Mouse (Mus musculus): ENCODE data around the gene Patl2. TPM values are rescaled to one million over a fixed set of nuclear protein-coding genes. Genes with fewer than 3 reads are reported as not detected.

Gene Patl2
- polyA plus RNA-seq, 2 experiments, result 0.03 to 0.17 TPM

- no peak for TF ChIP-seq POLR2A (IDR thresholded peaks at IDR 0.05; ENCODE audit: borderline replicate concordance, extremely low read depth, insufficient read depth, insufficient read length)
- Histone ChIP-seq H3K4me2 (replicated peaks; ENCODE audit: low read depth, low read length, severe bottlenecking) (no peak overlapping the region), H3K4me3 (replicated peaks; ENCODE audit: low read length) (no peak overlapping the region), H3K27ac (replicated peaks; ENCODE audit: low read depth, low read length) (no peak overlapping the region), H3K27me3 (ENCODE audit: control insufficient read depth, insufficient read depth, low read length) (no peaks in the 10 kb centered on the region), H3K9me3 (ENCODE audit: control insufficient read depth, low read length) (no peaks in the 10 kb centered on the region), H3K36me3 (ENCODE audit: control insufficient read depth, insufficient read depth, low read length) (peaks cover 3% of the 10 kb centered on the region; the same call in 1 of the 2 replicates), H3K9ac (ENCODE audit: low read depth, low read length, severe bottlenecking) (no peak overlapping the region), H3K4me1 (ENCODE audit: control insufficient read depth, insufficient read depth, low read length) (peaks cover 9% of the 10 kb centered on the region; the same call in 1 of the 2 replicates)
- 82% methylated on average over 6 of the region's 6 CpGs for WGBS
- DNase-seq (ENCODE audit: low spot score) (no peak), ATAC-seq (ENCODE audit: low FRiP score, low read depth) (no peak)
Observed at GRCm38 (mm10) chr2:122146687-122147086, 39.3 kb downstream of the Patl2 start.

GRCm38 (mm10) chr2:122145756-122146155 lies 40.2 kb downstream of the Patl2 start:
- no peaks in the 10 kb centered on the region for H3K36me3 ChIP-seq (ENCODE audit: control insufficient read depth, insufficient read depth, low read length)
- WGBS, result 67% methylated on average over 4 of the region's 4 CpGs
- ATAC-seq (ENCODE audit: low FRiP score, low read depth), result no peak
- no peak overlapping the region for H3K4me3 ChIP-seq (replicated peaks; ENCODE audit: low read length)
- no peaks in the 10 kb centered on the region for H3K27me3 ChIP-seq (ENCODE audit: control insufficient read depth, insufficient read depth, low read length)
- no peak for DNase-seq (ENCODE audit: low spot score)
- H3K4me2 ChIP-seq (replicated peaks; ENCODE audit: low read depth, low read length, severe bottlenecking), result no peak overlapping the region
- H3K9me3 ChIP-seq (ENCODE audit: control insufficient read depth, low read length), result no peaks in the 10 kb centered on the region
- no peak overlapping the region for H3K9ac ChIP-seq (ENCODE audit: low read depth, low read length, severe bottlenecking)
- H3K4me1 ChIP-seq (ENCODE audit: control insufficient read depth, insufficient read depth, low read length), result peaks cover 9% of the 10 kb centered on the region; the same call in 1 of the 2 replicates
- TF ChIP-seq POLR2A (IDR thresholded peaks at IDR 0.05; ENCODE audit: borderline replicate concordance, extremely low read depth, insufficient read depth, insufficient read length), result no peak
- H3K27ac ChIP-seq (replicated peaks; ENCODE audit: low read depth, low read length), result no peak overlapping the region

GRCm38 (mm10) chr2:122143111-122143510 lies 42.9 kb downstream of the Patl2 start:
- WGBS, result 87% methylated on average over 3 of the region's 3 CpGs
- no peaks in the 10 kb centered on the region for H3K9me3 ChIP-seq (ENCODE audit: control insufficient read depth, low read length)
- no peak overlapping the region for H3K4me2 ChIP-seq (replicated peaks; ENCODE audit: low read depth, low read length, severe bottlenecking)
- H3K4me1 ChIP-seq (ENCODE audit: control insufficient read depth, insufficient read depth, low read length), result no peaks in the 10 kb centered on the region
- H3K9ac ChIP-seq (ENCODE audit: low read depth, low read length, severe bottlenecking), result no peak overlapping the region
- H3K27ac ChIP-seq (replicated peaks; ENCODE audit: low read depth, low read length), result no peak overlapping the region
- H3K27me3 ChIP-seq (ENCODE audit: control insufficient read depth, insufficient read depth, low read length), result no peaks in the 10 kb centered on the region
- no peak for ATAC-seq (ENCODE audit: low FRiP score, low read depth)
- DNase-seq (ENCODE audit: low spot score), result no peak
- TF ChIP-seq POLR2A (IDR thresholded peaks at IDR 0.05; ENCODE audit: borderline replicate concordance, extremely low read depth, insufficient read depth, insufficient read length), result no peak
- H3K4me3 ChIP-seq (replicated peaks; ENCODE audit: low read length), result no peak overlapping the region
- no peaks in the 10 kb centered on the region for H3K36me3 ChIP-seq (ENCODE audit: control insufficient read depth, insufficient read depth, low read length)

- no peak for TF ChIP-seq POLR2A (IDR thresholded peaks at IDR 0.05; ENCODE audit: borderline replicate concordance, extremely low read depth, insufficient read depth, insufficient read length)
- ATAC-seq (ENCODE audit: low FRiP score, low read depth) (no peak), DNase-seq (ENCODE audit: low spot score) (no peak)
- no peaks in the 10 kb centered on the region for H3K36me3 ChIP-seq (ENCODE audit: control insufficient read depth, insufficient read depth, low read length)
- no peaks in the 10 kb centered on the region for H3K9me3 ChIP-seq (ENCODE audit: control insufficient read depth, low read length)
- no peak overlapping the region for H3K27ac ChIP-seq (replicated peaks; ENCODE audit: low read depth, low read length)
- H3K4me1 ChIP-seq (ENCODE audit: control insufficient read depth, insufficient read depth, low read length), result no peaks in the 10 kb centered on the region
- H3K4me2 ChIP-seq (replicated peaks; ENCODE audit: low read depth, low read length, severe bottlenecking), result no peak overlapping the region
- no peak overlapping the region for H3K4me3 ChIP-seq (replicated peaks; ENCODE audit: low read length)
- 75% methylated on average over 5 of the region's 5 CpGs for WGBS
- H3K9ac ChIP-seq (ENCODE audit: low read depth, low read length, severe bottlenecking), result no peak overlapping the region
- no peaks in the 10 kb centered on the region for H3K27me3 ChIP-seq (ENCODE audit: control insufficient read depth, insufficient read depth, low read length)
Observed at GRCm38 (mm10) chr2:122141332-122141967, 44.5 kb downstream of the Patl2 start.

GRCm38 (mm10) chr2:122140815-122141214 lies 45.2 kb downstream of the Patl2 start:
- ATAC-seq (ENCODE audit: low FRiP score, low read depth) (no peak), DNase-seq (ENCODE audit: low spot score) (no peak)
- Histone ChIP-seq H3K9ac (ENCODE audit: low read depth, low read length, severe bottlenecking) (no peak overlapping the region), H3K4me2 (replicated peaks; ENCODE audit: low read depth, low read length, severe bottlenecking) (no peak overlapping the region), H3K4me3 (replicated peaks; ENCODE audit: low read length) (no peak overlapping the region), H3K36me3 (ENCODE audit: control insufficient read depth, insufficient read depth, low read length) (no peaks in the 10 kb centered on the region), H3K27ac (replicated peaks; ENCODE audit: low read depth, low read length) (no peak overlapping the region), H3K9me3 (ENCODE audit: control insufficient read depth, low read length) (no peaks in the 10 kb centered on the region), H3K27me3 (ENCODE audit: control insufficient read depth, insufficient read depth, low read length) (no peaks in the 10 kb centered on the region), H3K4me1 (ENCODE audit: control insufficient read depth, insufficient read depth, low read length) (no peaks in the 10 kb centered on the region)
- TF ChIP-seq POLR2A (IDR thresholded peaks at IDR 0.05; ENCODE audit: borderline replicate concordance, extremely low read depth, insufficient read depth, insufficient read length), result no peak
- WGBS, result 52% methylated on average over 2 of the region's 2 CpGs
